Mouse (Mus musculus) stomach, embryonic 16.5 days (tissue): Measurements from ENCODE around the gene Hnrnpl. TPM values are rescaled to one million over a fixed set of nuclear protein-coding genes. Genes with fewer than 3 reads are reported as not detected.

Experiments
- ATAC-seq: fragments of 200-750 bp; cut with Nextera tagmentation; 2 replicates; pipeline ENCODE4 v1.8.0; 2017; ENCODE audit warnings: moderate number of reproducible peaks, moderate TSS enrichment; ENCODE audit not compliant: insufficient read depth, low FRiP score
- H3K27ac ChIP-seq: fragments of 300-500 bp; sonication (generic); 2 replicates; pipeline ENCODE4 v1.5.1; 2014; ENCODE audit warnings: low read length
- H3K27me3 ChIP-seq: fragments of 300-500 bp; sonication (generic); 2 replicates; pipeline ENCODE4 v1.6.1; 2014; ENCODE audit warnings: low read length, control low read depth, mixed read lengths; ENCODE audit not compliant: control insufficient read depth, insufficient read depth
- H3K36me3 ChIP-seq: fragments of 300-500 bp; sonication (generic); 2 replicates; pipeline ENCODE4 v1.6.1; 2014; ENCODE audit warnings: low read length; ENCODE audit not compliant: control insufficient read depth, insufficient read depth
- H3K4me1 ChIP-seq: fragments of 300-500 bp; sonication (generic); 2 replicates; pipeline ENCODE4 v1.6.1; 2014; ENCODE audit warnings: low read length, control low read depth, mixed read lengths; ENCODE audit not compliant: control insufficient read depth, insufficient read depth
- H3K4me2 ChIP-seq: fragments of 300-500 bp; sonication (generic); 2 replicates; pipeline ENCODE4 v1.6.1; 2014; ENCODE audit warnings: low read depth, low read length, mixed read lengths
- H3K4me3 ChIP-seq: fragments of 300-500 bp; sonication (generic); replicated peaks from 2 replicates; pipeline ENCODE4 v1.5.1; 2014; ENCODE audit warnings: mild to moderate bottlenecking, low read length
- H3K9ac ChIP-seq: fragments of 300-500 bp; sonication (generic); 2 replicates; pipeline ENCODE4 v1.6.1; 2014; ENCODE audit warnings: low read length
- H3K9me3 ChIP-seq: fragments of 300-500 bp; sonication (generic); replicated peaks from 2 replicates; pipeline ENCODE4 v1.6.1; 2016; ENCODE audit warnings: low read length, control low read depth; ENCODE audit not compliant: control insufficient read depth
- WGBS: fragments of 180-500 bp; shearing (Covaris S2); extraction: QIAGEN DNeasy Blood & Tissue Kit; methylation state at CpG from one replicate; pipeline ENCODE4 v1.1.7; 2014; 5-methylcytosine and 5-hydroxymethylcytosine counted together
- polyA plus RNA-seq: library from polyadenylated mRNA; unstranded; fragments of >200 nt; fragmentation: Nextera tagmentation; extraction: Ambion mirVana; gene quantifications from 2 replicates; pipeline ENCODE4 v1.2.1, GENCODE M21; 2015

Gene Hnrnpl
- polyA plus RNA-seq, 1 experiment from 2014 or later: 200 TPM

DNA sequence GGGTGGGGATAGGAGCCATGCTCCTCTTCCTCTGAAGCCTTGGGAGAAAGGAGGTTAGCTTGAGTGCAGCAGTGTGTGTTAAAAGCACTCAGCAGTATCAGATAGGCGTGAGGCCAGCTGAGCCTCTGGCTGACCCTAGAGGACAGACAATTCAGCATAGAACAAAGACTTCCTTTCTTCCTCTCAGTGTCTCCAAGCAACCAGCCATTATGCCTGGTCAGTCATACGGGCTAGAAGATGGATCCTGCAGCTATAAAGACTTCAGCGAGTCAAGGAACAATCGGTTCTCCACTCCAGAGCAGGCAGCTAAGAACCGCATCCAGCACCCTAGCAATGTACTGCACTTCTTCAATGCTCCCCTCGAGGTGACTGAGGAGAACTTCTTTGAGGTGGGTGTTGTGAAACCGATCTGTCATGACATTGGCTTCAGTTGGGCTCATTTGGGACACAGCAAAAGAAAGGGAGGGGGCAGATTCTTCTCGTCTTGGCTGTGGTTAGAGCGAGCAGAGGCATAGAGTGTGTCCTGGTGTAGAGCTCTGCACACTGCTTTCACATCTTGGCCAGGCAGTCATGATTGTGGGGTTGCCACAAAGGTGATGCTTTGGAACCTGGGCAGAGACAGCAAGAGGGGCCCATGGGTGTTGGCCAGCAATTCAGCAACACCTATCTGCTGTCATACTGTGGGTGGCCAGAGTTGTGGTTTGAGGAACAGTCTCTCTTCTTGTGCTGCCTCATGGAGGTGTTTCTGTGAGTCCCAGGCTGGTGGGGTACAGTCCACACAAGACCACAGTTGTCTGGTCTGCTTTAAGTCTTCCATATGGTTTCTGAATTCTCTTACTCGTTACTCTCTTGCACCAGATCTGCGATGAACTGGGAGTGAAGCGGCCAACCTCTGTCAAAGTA lies 12.3 kb downstream of the Hnrnpl start:
- Histone ChIP-seq H3K27me3 (no peaks in the 10 kb centered on the region), H3K4me2 (no peak overlapping the region), H3K4me3 (no peak overlapping the region), H3K9me3 (no peaks in the 10 kb centered on the region), H3K36me3 (peaks cover 53% of the 10 kb centered on the region), H3K27ac (peak overlapping the region; percentile 18; the same call in 1 of the 2 replicates), H3K9ac (no peak overlapping the region), H3K4me1 (peaks cover 35% of the 10 kb centered on the region)
- no peak for ATAC-seq
- WGBS: 70% methylated on average over 12 of the region's 12 CpGs

DNA sequence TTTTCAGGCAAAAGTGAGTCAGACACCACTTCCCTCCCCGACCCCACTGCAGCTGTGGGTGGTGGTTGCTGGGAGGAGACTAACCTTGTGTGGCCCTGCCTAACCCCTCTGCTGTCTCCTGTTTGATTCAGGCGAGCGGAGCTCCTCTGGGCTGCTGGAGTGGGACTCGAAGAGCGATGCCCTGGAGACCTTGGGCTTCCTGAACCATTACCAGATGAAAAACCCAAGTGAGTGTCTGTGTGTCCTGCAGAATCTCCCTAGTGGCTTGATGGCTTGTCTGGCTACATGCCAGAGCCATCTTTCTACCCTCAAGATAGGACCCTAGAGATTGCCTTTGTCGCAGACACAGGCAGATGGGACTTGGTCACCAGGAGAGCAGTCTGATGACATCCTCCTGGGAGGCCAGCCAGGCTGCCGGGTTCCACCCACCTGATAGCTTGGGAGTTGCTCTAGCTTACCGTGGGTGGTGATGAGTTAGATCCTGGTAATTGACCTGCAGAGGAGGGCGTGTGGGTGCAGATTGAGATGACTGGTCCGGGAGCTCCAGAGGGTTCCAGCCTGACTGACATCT lies 13.0 kb downstream of the Hnrnpl start:
- Histone ChIP-seq H3K27me3 (no peaks in the 10 kb centered on the region), H3K4me1 (peaks cover 35% of the 10 kb centered on the region), H3K9me3 (no peaks in the 10 kb centered on the region)

DNA sequence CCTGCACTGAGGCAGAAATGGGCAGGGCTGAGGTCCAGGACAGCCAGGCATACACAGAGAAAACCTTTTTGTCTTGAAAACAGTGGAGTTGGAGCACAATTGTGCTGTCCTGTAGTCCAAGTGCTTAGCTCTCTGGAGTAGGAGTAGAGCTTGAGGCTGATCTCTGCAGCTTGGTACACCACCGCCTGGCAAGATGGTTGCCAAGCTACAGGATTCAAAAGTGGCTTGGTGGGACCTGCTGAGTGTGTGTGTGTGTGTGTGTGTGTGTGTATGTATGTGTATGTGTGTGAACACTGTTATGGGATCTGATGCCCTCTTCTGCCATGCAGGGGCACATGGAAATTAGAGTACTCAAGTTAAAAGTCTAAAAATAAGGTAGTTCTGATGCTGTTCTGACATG lies 14.2 kb downstream of the Hnrnpl start:
- no peaks in the 10 kb centered on the region for H3K27me3 ChIP-seq
- no peak overlapping the region; the same call in 1 of the 2 replicates for H3K27ac ChIP-seq
- peaks cover 30% of the 10 kb centered on the region for H3K4me1 ChIP-seq
- no peak overlapping the region for H3K9ac ChIP-seq
- H3K9me3 ChIP-seq: no peaks in the 10 kb centered on the region
- 60% methylated on average over 1 of the region's 1 CpGs for WGBS
- H3K36me3 ChIP-seq: peaks cover 38% of the 10 kb centered on the region
- no peak overlapping the region for H3K4me2 ChIP-seq
- H3K4me3 ChIP-seq: no peak overlapping the region
- ATAC-seq: no peak

More for the DNA sequence above, 13.0 kb downstream of the Hnrnpl start:
- H3K36me3 ChIP-seq: peaks cover 45% of the 10 kb centered on the region
- peak overlapping the region; percentile 18; the same call in 1 of the 2 replicates for H3K27ac ChIP-seq
- 64% methylated on average over 10 of the region's 10 CpGs for WGBS
- H3K4me3 ChIP-seq: no peak overlapping the region
- H3K9ac ChIP-seq: no peak overlapping the region
- ATAC-seq: no peak
- no peak overlapping the region for H3K4me2 ChIP-seq

DNA sequence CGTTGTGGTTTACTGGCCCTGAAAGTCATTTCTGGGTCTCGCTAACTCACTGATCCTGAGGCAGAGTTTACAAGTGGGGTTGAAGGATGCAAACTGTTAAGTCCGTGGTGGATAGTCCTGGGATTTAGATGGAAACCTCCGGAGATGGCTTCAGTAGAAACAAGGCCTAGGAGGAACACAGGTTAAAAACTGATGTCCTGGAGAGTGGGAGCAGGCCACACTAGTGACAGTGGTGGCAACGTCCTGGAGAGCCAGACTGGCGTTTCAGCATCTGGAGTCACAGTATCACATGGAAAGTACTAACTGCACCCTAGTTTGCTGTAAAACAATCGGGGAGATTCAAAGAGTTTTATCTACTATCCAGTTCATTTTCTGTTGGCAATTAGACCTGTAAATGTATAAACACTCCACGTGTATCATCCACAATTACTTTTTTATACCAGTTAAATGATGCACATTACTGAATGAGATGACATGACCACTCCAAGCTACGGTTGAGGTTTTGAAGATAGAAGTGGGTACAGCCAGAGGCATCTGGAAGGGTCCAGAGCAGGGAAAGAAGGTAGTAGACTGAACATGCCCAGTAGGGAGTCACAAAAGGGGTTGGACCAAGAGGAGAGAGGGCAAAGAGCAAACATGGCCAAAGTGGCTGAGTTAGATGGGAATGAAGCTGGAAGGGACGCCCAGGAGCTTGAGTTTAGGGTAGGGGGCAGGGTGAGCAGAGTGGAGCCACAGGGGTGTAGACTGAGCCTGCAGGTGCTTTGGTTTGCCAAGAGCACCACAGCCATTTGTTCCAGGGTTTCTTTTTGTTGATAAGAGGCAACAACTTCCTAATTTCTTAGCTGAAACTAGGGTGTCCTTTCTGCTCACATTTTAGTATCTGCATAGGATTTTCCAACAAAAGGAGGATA lies 14.9 kb downstream of the Hnrnpl start:
- Histone ChIP-seq H3K4me1 (peaks cover 35% of the 10 kb centered on the region), H3K27me3 (no peaks in the 10 kb centered on the region), H3K36me3 (peaks cover 31% of the 10 kb centered on the region), H3K27ac (peak overlapping the region; percentile 97), H3K9me3 (no peaks in the 10 kb centered on the region), H3K4me2 (no peak overlapping the region), H3K4me3 (no peak overlapping the region), H3K9ac (peak overlapping the region; percentile 11; the same call in 1 of the 2 replicates)
- no peak for ATAC-seq
- WGBS: 51% methylated on average over 10 of the region's 10 CpGs

DNA sequence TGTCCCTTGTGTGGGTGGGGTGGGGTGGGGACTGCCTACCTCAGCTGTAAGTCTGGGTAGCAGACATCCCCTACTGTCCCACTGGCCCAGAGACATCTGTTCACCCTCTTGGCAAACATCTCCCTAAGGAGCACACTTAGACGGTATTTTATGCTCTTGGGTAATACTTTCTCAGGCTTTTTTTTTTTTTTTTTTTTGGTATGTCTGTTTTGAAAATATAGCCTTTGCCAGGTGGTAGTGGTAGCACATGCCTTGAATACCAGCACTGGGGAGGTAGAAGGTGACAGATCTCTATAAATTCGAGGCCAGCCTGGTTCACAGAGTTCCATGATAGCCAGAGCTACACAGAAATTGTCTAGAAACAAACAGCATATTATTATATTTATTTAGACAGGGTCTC lies 15.6 kb downstream of the Hnrnpl start:
- H3K4me2 ChIP-seq: no peak overlapping the region
- peak overlapping the region; percentile 97 for H3K27ac ChIP-seq
- no peak for ATAC-seq
- H3K27me3 ChIP-seq: no peaks in the 10 kb centered on the region
- peaks cover 30% of the 10 kb centered on the region for H3K36me3 ChIP-seq
- H3K4me1 ChIP-seq: peaks cover 35% of the 10 kb centered on the region
- no peaks in the 10 kb centered on the region for H3K9me3 ChIP-seq
- no peak overlapping the region for H3K4me3 ChIP-seq
- H3K9ac ChIP-seq: no peak overlapping the region
- 45% methylated on average over 2 of the region's 2 CpGs for WGBS

DNA sequence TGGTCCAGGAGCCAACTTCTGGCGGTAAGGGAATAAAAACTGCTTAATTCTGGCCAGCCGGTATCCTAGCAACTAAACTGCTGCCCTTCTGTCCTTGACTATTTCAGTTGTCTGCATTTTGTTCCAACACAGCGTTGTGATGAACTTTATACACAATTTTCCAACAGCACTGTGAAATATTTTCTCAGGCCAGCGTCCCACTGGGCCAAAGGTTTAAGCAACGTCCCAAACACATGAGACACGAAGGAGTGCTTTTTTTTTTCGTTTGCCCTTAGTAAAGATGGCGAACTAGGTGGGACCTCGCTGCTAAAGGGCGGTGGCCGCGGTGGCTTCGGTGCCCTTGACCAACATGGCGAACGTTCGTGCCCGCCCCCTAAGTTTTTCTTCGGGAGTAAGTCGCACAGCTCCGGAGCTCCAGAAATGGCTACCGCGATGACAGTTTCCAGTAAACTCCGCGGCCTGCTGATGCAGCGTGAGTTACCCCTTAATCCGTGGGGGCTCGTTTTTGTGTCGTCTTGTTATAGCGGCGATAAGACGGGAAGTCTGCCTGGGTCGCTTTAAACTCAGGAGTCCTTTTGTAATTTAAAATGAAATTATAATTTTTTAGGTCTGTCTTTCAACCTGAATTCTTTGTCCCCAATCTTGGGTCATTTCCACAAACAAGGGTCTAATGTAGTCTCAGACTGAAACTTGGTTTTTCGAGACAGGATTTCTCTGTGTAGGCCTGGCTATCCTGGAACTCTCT lies 16.8 kb downstream of the Hnrnpl start, which contains the start of gene Ech1:
TSS of gene Ech1 (plus strand) at position 277 of the 745 bp plus-strand sequence.
- Histone ChIP-seq H3K36me3 (peaks cover 29% of the 10 kb centered on the region), H3K27ac (peak within 1 kb of the TSS; percentile 97), H3K9ac (peak within 1 kb of the TSS; percentile 81), H3K4me1 (peaks cover 30% of the 10 kb centered on the region), H3K4me2 (peak within 1 kb of the TSS; percentile 57), H3K27me3 (no peaks in the 10 kb centered on the region), H3K4me3 (peak within 1 kb of the TSS; percentile 63), H3K9me3 (no peaks in the 10 kb centered on the region)
- WGBS: 1% methylated on average over 33 of the region's 33 CpGs
- peak; percentile 83 for ATAC-seq

DNA sequence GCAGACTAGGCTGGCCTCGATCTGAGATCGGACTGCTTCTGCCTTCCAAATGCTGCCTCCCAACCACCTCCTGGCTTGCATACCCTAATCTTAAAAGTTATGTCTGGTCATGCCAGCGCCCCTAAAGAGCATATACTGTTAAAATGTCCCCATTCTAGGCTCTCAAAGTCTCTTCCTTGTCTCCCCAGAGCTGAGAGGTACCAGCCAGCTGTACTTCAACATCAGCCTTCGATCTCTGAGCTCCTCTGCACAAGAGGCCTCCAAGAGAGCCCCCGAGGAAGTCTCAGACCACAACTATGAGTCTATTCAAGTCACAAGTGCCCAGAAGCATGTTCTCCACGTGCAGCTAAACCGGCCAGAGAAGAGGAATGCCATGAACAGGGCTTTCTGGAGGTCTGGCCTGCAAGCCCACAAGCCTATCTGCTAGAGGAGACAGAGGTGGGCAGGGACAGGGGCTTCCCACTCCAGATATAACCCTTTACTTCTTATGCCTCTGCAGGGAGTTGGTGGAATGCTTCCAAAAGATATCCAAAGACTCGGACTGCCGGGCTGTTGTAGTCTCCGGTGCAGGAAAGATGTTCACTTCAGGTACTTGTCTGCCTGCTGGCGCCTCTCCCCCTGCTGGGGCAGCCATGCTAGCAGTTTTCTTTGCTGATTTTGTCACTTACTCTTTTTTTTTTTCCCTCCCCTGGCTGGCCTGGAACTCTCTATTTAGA lies 17.5 kb downstream of the Hnrnpl start:
- Histone ChIP-seq H3K4me3 (peak overlapping the region; percentile 63), H3K27me3 (no peaks in the 10 kb centered on the region), H3K9ac (peak overlapping the region; percentile 81), H3K9me3 (no peaks in the 10 kb centered on the region), H3K4me2 (peak overlapping the region; percentile 57), H3K36me3 (peaks cover 28% of the 10 kb centered on the region), H3K27ac (peak overlapping the region; percentile 97), H3K4me1 (peaks cover 30% of the 10 kb centered on the region)
- ATAC-seq: no peak
- 48% methylated on average over 11 of the region's 11 CpGs for WGBS

DNA sequence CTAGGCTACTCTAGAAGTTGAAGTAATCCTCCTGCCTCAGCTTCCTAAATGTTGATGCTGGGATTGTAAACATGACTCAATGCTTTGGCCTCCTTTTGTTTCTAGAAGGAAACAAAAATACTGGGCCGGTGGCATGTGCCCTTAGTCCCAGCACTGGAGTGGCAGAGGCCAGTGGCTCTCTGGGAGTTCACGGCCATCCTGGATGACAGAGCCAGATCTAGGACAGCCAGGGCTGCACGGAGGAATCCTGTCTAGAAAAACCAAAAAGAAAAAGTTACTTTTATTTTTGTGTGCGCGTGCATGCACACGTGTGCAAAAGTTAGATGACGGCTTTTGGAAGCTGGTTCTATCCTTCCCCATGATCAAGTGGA lies 18.0 kb downstream of the Hnrnpl start:
- H3K9me3 ChIP-seq: no peaks in the 10 kb centered on the region
- no peak overlapping the region for H3K9ac ChIP-seq
- peak overlapping the region; percentile 63; the same call in 1 of the 2 replicates for H3K4me3 ChIP-seq
- WGBS: 94% methylated on average over 7 of the region's 7 CpGs
- peaks cover 30% of the 10 kb centered on the region for H3K4me1 ChIP-seq
- peak overlapping the region; percentile 57 for H3K4me2 ChIP-seq
- no peaks in the 10 kb centered on the region for H3K27me3 ChIP-seq
- no peak for ATAC-seq
- peaks cover 23% of the 10 kb centered on the region; the same call in 1 of the 2 replicates for H3K36me3 ChIP-seq
- peak overlapping the region; percentile 97 for H3K27ac ChIP-seq
